Mouse (Mus musculus): ENCODE measurements around the gene 2310061I04Rik. TPM values are rescaled to one million over a fixed set of nuclear protein-coding genes. Genes with fewer than 3 reads are reported as not detected.

2310061I04Rik gene
- total RNA-seq, 1 experiment from 2014 or later: 73.6 TPM

DNA sequence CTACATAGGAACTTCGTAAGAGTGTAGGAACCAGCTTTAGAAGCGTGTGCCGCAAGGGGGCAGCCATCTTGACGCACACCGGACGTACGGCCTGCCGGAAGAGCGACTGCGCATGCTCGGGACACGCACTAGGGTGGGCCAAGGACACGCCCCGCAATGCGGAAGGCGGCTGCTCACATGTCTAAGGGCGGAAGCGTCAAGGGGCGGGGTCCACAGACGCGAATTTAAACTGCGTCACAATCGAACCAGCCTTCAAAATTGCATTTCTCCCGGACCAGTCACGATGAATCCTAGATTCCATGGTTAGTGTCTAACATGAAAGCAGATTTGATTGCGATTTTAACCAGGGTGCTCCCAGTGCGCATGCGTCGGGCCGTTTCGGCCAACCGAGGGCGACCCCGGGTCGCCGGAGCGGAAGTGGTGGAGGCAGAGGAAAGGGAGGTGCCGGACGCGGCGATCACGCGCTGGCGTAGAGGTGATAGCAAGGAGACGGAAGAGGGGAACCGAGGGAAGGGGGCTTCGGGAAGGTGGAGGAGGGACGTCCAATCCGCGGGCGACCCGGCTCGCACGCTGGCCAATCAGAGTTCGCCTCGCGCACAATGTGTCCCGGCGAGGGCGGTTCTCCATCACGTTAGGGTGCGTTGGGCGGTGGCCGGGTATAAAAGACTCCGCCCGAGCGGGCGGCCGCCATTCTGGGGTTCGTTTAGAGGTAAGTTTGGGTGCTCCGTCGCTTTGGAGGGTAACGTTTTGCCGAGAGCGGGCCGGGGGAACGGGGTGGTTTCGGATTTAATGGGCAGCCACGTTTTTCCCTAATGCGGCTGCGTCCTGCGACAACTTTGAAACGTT lies 19.3 kb upstream of the 2310061I04Rik start, which contains the start of the genes Mrps18b and Ppp1r10:
Gene Mrps18b (minus strand): TSS at position 93 of the 846 bp plus-strand sequence.
Gene Ppp1r10 (plus strand): TSS at position 138 of the 846 bp plus-strand sequence.
- peak; percentile 99 for DNase-seq

- DNase-seq: peak; percentile 35
These were observed 18.5 kb upstream of the 2310061I04Rik start for GRCm38 (mm10) chr17:35915538-35916296.

DNA sequence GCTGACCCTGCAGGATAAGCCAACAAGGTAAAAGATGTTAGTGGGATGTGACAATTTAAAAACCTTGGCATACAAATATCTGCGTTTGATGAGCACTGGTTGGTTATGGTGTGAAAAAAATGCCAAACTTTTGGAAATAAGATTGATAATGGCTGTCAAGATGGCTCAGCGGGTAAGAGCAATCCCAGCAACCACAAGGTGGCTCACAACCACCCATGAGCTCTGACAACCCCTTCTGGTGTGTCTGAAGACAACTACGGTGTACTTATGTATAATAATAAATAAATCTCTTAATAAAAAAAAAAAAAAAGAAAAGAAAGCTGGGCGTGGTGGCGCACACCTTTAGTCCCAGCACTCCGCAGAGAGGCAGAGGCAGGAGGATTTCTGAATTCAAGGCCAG lies 17.7 kb upstream of the 2310061I04Rik start:
- DNase-seq: no peak

- DNase-seq: peak; percentile 99
These were observed 12.7 kb upstream of the 2310061I04Rik start, which contains the start of gene Atat1 for GRCm38 (mm10) chr17:35909919-35910369. Gene Atat1 (minus strand): TSS chr17:35910075.

DNA sequence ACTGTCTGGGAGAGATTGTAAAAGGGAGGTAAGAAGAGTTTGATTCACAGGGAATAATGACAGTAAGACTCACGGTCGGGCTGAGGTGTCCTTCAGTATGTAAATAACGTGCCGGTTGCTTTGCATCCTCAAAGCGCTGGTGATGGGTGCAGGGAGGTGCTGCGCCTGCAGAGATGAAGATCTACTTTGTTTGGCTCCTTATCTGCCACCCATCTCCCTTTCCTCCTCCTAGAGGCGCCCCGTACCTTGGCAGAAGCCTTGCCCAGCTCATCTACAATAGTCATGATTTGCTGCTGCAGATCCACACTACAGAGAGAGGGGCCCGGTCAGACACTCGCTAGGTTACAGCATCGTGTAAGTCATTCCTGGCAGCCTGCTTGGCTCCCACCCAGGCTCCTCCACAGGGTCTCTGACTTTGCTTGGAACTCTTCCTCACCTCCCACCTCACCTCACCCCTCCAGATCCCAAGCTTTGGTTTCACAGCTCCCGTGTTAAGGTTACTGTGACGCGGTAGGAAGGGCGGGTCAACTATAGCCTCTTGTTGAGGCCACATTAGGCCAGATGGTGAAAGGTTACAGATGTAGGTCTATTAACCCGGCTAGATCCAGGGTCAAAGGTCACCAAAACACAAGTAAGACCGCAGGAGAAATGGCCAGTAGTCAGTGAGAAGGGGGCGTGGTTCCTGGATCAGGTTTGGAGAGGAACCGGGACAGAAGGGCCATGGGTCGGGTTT lies 12.1 kb upstream of the 2310061I04Rik start:
- peak; percentile 17 for DNase-seq

DNA sequence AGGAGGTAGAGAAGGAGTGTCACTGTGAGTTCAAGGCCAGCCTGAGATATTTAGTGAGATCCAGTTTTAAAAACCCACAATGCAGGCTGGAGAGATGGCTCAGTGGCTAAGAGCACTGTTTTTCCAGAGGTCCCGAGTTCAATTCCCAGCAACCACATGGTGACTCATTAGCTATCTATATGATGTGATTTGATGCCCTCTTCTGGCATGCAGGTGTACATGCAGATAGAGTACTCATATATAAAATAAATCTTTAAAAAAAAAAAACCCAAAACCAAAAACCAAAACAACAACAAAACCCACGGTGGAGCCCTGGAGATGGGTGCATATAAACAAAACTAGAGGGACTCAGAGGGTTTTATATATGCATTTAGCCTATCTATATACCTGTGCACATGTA lies 10.4 kb upstream of the 2310061I04Rik start:
- no peak for DNase-seq

GRCm38 (mm10) chr17:35905587-35905986 lies 8.4 kb upstream of the 2310061I04Rik start:
- DNase-seq: no peak

GRCm38 (mm10) chr17:35903992-35904355 lies 6.7 kb upstream of the 2310061I04Rik start:
- no peak for DNase-seq

GRCm38 (mm10) chr17:35903343-35903991 lies 6.2 kb upstream of the 2310061I04Rik start:
- DNase-seq: peak; percentile 65

DNA sequence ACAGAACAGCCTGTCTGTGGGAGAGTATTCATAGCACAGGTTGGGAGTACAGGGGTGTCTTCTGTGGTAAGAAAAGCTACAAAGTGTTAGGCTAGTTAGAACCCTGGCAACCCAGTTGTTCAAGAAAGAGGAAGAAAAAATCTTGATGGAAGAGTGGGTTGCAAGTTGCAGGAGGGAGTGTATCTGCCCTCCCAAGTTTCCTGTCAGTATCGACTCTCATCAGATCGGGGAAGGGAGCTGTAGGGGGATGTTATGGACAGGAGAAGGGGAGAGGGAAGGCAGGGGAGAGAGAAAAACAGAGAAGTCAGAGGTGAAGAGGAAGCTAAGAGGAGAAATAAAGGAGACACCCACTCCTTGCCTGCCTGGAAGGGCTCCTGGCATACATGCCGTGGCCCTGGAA lies 3.4 kb upstream of the 2310061I04Rik start:
- DNase-seq: no peak

DNA sequence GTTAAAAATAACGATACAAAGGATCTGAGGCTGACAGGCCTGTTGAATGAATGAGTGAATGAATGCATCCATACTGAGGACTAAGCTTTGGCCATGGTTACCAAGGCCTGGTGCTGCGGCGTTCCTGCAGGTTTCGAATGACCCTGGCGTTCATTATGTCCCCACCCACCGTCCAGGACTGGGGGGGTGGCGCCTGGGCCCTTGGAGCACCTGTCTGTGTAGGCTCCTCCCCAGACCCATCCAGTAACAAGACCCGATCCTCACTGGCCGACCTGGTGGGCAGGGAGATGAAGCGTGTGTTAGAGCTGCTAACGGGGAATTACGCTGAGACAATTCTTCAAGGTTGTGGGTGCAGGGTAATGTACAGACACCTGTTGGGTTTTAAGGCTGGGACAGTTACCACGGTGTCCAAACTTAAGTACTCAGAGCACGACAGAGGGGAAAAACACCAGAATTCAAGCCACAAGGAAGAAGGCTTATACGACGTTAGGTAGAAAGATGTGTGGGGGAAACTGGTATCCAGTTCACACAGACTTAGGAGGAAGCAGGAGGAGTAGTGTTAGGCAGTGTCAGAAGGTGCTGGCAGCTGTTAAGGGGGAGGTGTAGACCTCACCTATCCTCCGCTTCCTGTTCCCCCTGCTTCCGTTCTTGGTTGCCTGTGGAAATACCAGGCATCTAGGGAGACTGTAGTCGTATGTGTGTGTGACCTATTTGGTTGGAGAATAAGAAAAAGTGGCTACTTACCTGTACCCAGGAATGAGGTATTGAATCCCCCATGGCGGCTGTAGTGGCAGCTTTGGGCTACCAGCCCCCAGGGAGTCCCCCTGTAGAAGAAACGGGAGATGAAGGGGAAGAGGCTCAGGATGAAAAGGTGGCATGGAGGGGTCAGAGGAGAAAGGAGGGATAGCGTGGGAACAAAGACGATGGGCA lies 678 bp upstream of the 2310061I04Rik start:
- peak; percentile 29 for DNase-seq

DNA sequence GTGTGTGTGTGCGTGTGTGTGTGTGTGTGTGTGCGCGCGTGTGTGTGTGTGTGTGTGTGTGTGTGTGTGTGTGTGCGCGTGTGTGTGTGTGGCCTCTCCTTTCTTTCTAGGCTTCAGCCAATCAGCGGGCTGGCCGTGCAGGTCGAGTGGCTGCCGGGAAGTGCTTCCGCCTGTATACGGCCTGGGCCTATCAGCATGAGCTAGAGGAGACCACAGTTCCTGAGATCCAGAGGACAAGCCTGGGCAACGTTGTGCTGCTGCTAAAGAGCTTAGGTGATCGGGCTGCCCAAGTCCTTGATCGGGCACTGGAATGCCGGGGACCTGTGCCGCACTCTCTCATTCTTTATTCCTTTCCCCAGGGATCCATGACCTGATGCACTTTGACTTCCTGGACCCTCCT lies 9.5 kb downstream of the 2310061I04Rik start:
- no peak for DNase-seq

- DNase-seq: no peak
These were observed 13.5 kb downstream of the 2310061I04Rik start for GRCm38 (mm10) chr17:35883777-35884176.

- no peak for DNase-seq
These were observed 14.3 kb downstream of the 2310061I04Rik start for GRCm38 (mm10) chr17:35882924-35883323.

GRCm38 (mm10) chr17:35879245-35880057 lies 17.8 kb downstream of the 2310061I04Rik start, which contains the start of gene Dhx16:
Gene Dhx16 (plus strand): TSS chr17:35879819.
- peak; percentile 96 for DNase-seq

DNA sequence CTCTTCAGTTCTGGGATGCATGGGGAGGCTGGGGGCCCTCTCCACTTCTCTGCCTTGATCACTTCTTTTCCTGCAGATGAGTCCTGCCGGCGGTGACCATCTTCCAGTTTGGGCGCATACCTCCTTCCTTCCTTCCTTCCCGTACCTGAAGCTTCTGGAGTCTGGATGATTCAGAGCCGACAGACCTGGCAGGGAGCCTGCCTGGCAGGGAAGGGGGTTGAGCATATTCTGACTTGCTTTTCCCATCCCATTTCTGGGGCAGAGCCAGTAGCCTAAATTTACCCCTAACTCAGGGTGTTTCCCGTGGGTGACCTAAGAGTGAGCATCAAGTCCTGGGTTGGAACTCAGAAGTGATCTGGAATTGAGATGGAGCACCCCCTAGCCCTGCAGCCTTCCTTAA lies 22.5 kb downstream of the 2310061I04Rik start:
- no peak for DNase-seq

DNA sequence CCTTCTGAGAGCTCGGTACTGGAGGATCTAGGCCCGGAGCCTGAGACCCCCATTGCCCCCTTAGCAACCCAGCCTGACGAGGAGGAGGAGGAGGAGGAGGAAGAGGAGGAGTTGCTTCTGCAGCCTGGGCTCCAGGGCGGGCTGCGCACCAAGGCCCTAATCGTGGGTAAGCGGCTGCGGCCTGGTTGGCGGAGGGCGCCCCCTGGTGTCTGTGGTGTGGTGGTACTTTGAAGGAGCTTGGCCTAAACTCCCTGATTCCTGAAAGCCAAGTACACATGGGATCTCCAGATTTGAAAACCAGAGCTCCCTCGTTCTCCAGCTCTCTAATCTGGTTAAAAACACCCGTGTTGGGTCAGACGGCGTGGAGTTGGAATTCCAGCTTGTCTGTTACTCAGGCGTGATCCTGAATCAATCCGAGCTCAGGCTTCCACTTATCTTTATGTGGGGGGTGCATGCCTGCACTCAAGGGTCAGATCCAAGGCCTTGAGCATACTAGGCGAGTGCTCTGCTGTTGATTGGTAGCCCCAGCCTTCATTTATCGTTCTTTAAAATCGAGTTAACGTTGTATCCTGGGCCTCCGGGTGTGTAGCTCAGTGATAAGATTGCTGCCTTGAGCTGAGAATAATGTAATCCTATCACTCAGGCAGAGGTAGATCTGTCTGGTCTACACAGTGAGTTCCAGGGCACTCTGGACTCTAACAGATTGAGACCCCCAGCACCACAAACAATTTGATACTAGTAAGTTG lies 23.3 kb downstream of the 2310061I04Rik start:
- DNase-seq: peak; percentile 95

DNA sequence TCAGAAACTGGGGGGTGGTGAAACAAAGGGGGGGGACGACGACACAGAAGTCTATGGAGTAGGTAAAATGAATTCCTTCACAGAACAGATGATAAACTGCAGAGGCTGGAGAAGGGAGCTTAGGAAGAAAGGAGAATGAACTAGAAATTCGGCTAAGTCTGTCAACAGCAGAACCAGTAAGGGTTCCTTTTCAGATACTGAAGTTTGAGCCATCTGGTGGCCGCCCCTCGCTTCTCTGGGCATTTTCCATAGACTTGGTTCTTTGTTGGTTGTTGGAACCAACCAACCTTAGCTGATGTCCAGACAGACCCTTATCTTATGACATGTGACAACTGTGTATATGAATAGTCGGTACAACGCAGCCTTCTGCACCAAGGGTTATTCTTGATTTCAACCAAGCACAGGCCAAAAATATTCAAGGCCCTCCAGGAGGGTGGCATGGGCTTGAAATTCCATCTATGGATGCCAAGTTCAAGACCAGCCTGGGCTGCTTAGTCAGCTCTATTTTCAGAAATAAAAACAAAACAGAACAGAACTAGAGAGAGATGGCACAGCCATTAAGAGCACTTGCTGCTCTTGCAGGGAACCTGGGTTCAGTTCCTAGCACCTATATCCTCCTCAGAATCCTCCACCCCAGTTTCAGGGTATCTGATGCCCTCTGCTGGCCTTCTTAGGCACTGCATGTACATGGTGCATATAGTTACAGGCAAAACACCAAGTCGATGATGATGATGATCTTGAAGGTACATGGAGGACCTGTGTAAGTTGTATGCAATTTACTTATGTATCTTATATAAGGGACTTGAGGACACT lies 26.1 kb downstream of the 2310061I04Rik start:
- peak; percentile 70 for DNase-seq
